Mouse (Mus musculus) lung, adult 2 months (tissue): ENCODE results near the gene Cpox. TPM values are rescaled to one million over a fixed set of nuclear protein-coding genes. Genes with fewer than 3 reads are reported as not detected.

Source experiments
- DNase-seq: peaks from one replicate; pipeline ENCODE4 v3.0.0; 2022
- H3K4me1 ChIP-seq: fragments of 200-500 bp; 2 replicates; pipeline ENCODE4 v1.6.1; 2011; ENCODE audit warnings: low read length; ENCODE audit not compliant: control insufficient read depth, insufficient read depth
- H3K4me3 ChIP-seq: fragments of 200-500 bp; replicated peaks from 2 replicates; pipeline ENCODE3; 2011; ENCODE audit warnings: low read depth, mild to moderate bottlenecking, control low read depth, low read length; ENCODE audit errors: extremely low read depth
- CTCF ChIP-seq: fragments of 200-500 bp; IDR thresholded peaks from 2 replicates; pipeline ENCODE4 v1.5.1; 2011; ENCODE audit warnings: mild to moderate bottlenecking, low read length, control low read depth; ENCODE audit not compliant: insufficient read depth
- POLR2A ChIP-seq: fragments of 200-500 bp; IDR thresholded peaks from 2 replicates; pipeline ENCODE4 v1.6.1; 2011; ENCODE audit warnings: low read depth, mild to moderate bottlenecking, control low read depth, low read length, borderline replicate concordance; ENCODE audit errors: extremely low read depth
- WGBS: fragments of 180-500 bp; shearing (Covaris S2); methylation state at CpG from one replicate; pipeline ENCODE4 v1.1.7; 2018; 5-methylcytosine and 5-hydroxymethylcytosine counted together
- polyA plus RNA-seq: library from polyadenylated mRNA; depleted of rRNA; stranded (reverse); fragments of >200 nt; gene quantifications from 2 replicates; pipeline ENCODE4 v1.2.3, GENCODE M21; 2012

The Cpox gene
- polyA plus RNA-seq, 1 experiment, result 11.5 TPM

DNA sequence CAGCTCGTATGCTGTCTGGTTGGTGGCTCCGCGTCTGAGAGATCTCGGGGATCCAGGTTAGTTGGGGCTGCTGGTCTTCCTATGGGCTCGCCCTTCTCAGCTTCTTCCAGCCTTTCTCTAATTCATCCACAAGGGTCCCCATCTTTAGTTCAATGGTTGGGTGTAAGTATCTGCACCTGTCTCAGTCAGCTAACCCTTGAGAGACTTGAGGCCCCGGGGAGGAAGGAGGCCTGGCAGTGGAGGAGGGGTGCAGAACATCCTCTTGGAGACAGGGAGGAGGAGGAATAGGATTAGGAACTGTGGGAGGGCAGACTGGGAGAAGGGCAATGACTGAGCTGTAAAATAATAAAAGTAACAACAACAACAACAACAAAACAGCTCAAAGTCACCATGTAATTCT is 30.1 kb downstream of the Cpox start:
- no peak for DNase-seq
- 81% methylated on average over 6 of the region's 6 CpGs for WGBS
- no peak overlapping the region for H3K4me3 ChIP-seq
- TF ChIP-seq POLR2A (no peak), CTCF (no peak)
- no peaks in the 10 kb centered on the region; the same call in 1 of the 2 replicates for H3K4me1 ChIP-seq

DNA sequence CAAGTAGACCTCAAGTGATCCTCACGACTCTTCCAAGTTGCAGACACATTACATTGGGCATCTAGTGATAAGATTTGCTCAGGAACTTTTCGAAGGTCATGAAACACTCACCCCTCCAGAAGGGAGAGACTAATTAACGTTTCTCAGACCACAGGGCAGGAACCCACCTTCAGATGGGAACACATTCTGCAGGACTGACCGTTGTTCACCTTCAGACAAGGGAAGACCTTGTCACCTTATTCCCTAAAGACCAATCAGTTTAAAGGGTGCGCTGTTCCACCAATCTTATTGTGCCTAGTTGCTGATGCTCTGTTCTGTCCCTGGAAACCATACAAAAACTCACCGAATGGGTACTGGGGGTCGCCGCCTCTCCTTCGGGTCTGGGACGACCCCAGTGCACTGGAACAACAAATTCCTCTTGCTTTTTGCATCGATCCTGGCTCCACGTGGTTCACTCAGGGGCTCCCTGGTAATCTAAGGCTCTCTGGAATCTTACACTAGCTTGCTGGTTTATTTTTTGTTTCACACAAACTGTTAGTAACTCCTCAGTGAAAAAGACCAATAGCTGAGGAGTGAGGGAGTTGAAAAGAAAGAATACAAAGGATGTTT is 30.8 kb downstream of the Cpox start:
- Histone ChIP-seq H3K4me1 (no peaks in the 10 kb centered on the region; the same call in 1 of the 2 replicates), H3K4me3 (no peak overlapping the region)
- WGBS, result 88% methylated on average over 12 of the region's 12 CpGs
- DNase-seq, result no peak
- TF ChIP-seq POLR2A, result no peak
- TF ChIP-seq CTCF, result no peak

GRCm38 (mm10) chr16:58701779-58702178 is 31.7 kb downstream of the Cpox start:
- no peaks in the 10 kb centered on the region; the same call in 1 of the 2 replicates for H3K4me1 ChIP-seq
- no peak for TF ChIP-seq CTCF
- TF ChIP-seq POLR2A, result no peak
- DNase-seq, result no peak
- no peak overlapping the region for H3K4me3 ChIP-seq
- WGBS, result 30% methylated on average over 6 of the region's 6 CpGs

- DNase-seq, result no peak
- Histone ChIP-seq H3K4me1 (no peaks in the 10 kb centered on the region; the same call in 1 of the 2 replicates), H3K4me3 (no peak overlapping the region)
- WGBS, result 69% methylated on average over 10 of the region's 10 CpGs
- TF ChIP-seq CTCF (no peak), POLR2A (no peak)
Observed at GRCm38 (mm10) chr16:58702329-58702932, 32.3 kb downstream of the Cpox start.

DNA sequence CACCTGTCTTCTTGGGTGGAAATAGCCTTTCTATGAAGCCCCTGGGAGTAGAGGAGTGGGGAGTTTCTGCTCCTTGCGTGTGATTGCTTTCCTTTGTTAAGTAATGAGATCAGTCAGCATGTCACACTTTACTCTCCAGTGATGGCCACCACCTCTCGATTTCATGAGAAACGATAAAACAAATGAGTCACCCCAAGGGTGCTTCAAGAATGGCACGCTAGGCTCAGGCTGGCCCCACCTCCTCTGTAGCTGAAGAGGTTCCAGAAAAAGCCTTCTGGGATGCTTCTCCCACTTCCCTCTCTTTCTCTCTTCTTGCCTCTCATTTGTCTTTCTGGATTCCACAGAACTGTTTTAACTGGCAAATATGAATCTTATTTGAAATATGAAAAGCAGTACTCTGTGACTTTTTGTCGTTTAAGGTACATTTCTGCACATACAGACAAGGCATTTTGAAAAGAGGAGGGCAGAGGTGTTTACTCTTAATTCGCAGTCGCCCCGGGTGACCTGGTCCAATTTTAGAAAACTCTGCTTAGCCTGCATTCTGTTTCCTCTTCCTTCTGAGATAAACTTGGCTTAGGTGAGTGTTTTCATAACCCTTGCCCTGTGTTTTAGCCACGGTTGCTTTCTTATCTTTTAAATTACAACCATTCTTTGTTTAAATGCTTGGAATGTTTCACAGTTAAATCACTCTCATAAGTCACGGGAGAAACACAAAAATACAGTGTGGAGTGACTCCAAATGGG is 33.5 kb downstream of the Cpox start:
- WGBS, result 7% methylated on average over 10 of the region's 10 CpGs
- Histone ChIP-seq H3K4me3 (no peak overlapping the region), H3K4me1 (no peaks in the 10 kb centered on the region; the same call in 1 of the 2 replicates)
- no peak for DNase-seq
- TF ChIP-seq CTCF, result no peak
- no peak for TF ChIP-seq POLR2A

DNA sequence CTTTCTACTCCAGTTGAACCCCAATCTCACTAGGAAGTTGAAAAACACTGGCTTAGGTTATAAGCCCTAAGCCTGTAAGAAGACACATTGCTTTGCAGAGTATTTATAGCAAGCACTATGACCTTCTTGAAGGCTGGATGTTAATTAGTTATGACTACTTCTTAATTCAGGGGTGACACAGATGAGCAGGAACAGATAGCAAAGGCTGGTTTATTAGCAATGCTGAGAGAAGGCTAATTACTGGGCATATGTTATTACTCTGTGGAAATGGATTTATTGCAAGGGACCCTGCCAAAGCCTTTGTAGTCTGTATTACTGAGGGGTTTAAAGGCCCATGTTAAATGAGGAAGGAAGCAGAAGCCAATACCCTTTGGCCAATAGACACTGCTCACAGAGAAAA is 34.9 kb downstream of the Cpox start:
- Histone ChIP-seq H3K4me1 (no peaks in the 10 kb centered on the region; the same call in 1 of the 2 replicates), H3K4me3 (no peak overlapping the region)
- DNase-seq, result no peak
- no peak for TF ChIP-seq CTCF
- TF ChIP-seq POLR2A, result no peak

- H3K4me1 ChIP-seq, result no peaks in the 10 kb centered on the region
- WGBS, result 82% methylated on average over 4 of the region's 4 CpGs
- TF ChIP-seq CTCF (no peak), POLR2A (no peak)
- no peak for DNase-seq
- no peak overlapping the region for H3K4me3 ChIP-seq
Observed at GRCm38 (mm10) chr16:58707276-58707905, 37.3 kb downstream of the Cpox start.

- DNase-seq, result no peak
- WGBS, result 80% methylated on average over 3 of the region's 3 CpGs
- H3K4me3 ChIP-seq, result no peak overlapping the region
- TF ChIP-seq POLR2A (no peak), CTCF (no peak)
- H3K4me1 ChIP-seq, result no peaks in the 10 kb centered on the region
Observed at GRCm38 (mm10) chr16:58708601-58709475, 38.7 kb downstream of the Cpox start.
